Mouse (Mus musculus) embryonic facial prominence, embryonic 11.5 days (tissue): ENCODE data around the gene Olfr524. TPM values are rescaled to one million over a fixed set of nuclear protein-coding genes. Genes with fewer than 3 reads are reported as not detected.

ENCODE experiments used
- ATAC-seq: fragments of 200-750 bp; cut with Nextera tagmentation; replicated peaks from 2 replicates; pipeline ENCODE4 v1.8.0; 2017; ENCODE audit warnings: low read depth; ENCODE audit not compliant: insufficient number of reproducible peaks, low FRiP score, low TSS enrichment
- DNase-seq: peaks from one replicate; pipeline ENCODE4 v3.0.0-alpha.2; 2015; ENCODE audit warnings: low spot score
- H3K27ac ChIP-seq: fragments of 300-500 bp; sonication (generic); replicated peaks from 2 replicates; pipeline ENCODE4 v1.5.1; 2014; ENCODE audit warnings: mild to moderate bottlenecking, low read depth, low read length, control low read depth
- H3K27me3 ChIP-seq: fragments of 300-500 bp; sonication (generic); 2 replicates; pipeline ENCODE4 v1.6.1; 2014; ENCODE audit warnings: mild to moderate bottlenecking, low read length, moderate library complexity, mixed read lengths; ENCODE audit not compliant: control insufficient read depth, insufficient read depth
- H3K36me3 ChIP-seq: fragments of 300-500 bp; sonication (generic); replicated peaks from 2 replicates; pipeline ENCODE4 v1.6.1; 2014; ENCODE audit warnings: low read depth, mild to moderate bottlenecking, low read length, moderate library complexity, mixed read lengths; ENCODE audit not compliant: control insufficient read depth, insufficient read depth
- H3K4me1 ChIP-seq: fragments of 300-500 bp; sonication (generic); 2 replicates; pipeline ENCODE4 v1.6.1; 2014; ENCODE audit warnings: low read length, mixed read lengths; ENCODE audit not compliant: control insufficient read depth, insufficient read depth
- H3K4me2 ChIP-seq: fragments of 300-500 bp; sonication (generic); 2 replicates; pipeline ENCODE4 v1.6.1; 2014; ENCODE audit warnings: low read depth, mild to moderate bottlenecking, control low read depth, low read length, moderate library complexity
- H3K4me3 ChIP-seq: fragments of 300-500 bp; sonication (generic); 2 replicates; pipeline ENCODE4 v1.5.1; 2014; ENCODE audit warnings: low read depth, low read length, control low read depth
- H3K9ac ChIP-seq: fragments of 300-500 bp; sonication (generic); replicated peaks from 2 replicates; pipeline ENCODE4 v1.6.1; 2014; ENCODE audit warnings: mild to moderate bottlenecking, control low read depth, low read length
- H3K9me3 ChIP-seq: fragments of 300-500 bp; sonication (generic); replicated peaks from 2 replicates; pipeline ENCODE4 v1.6.1; 2016; ENCODE audit warnings: mild to moderate bottlenecking, low read length, inconsistent platforms, mixed read lengths; ENCODE audit not compliant: control insufficient read depth
- WGBS: fragments of 180-500 bp; shearing (Covaris S2); extraction: QIAGEN DNeasy Blood & Tissue Kit; methylation state at CpG from one replicate; pipeline ENCODE4 v1.1.7; 2014; 5-methylcytosine and 5-hydroxymethylcytosine counted together
- polyA plus RNA-seq: library from polyadenylated mRNA; unstranded; fragments of >200 nt; fragmentation: Nextera tagmentation; extraction: Ambion mirVana; gene quantifications from 2 replicates; pipeline ENCODE4 v1.2.1, GENCODE M21; 2014

Gene Olfr524
- polyA plus RNA-seq, 1 experiment from 2014 or later, result not detected

- no peak for ATAC-seq
- no peak overlapping the region for H3K4me3 ChIP-seq
- H3K4me1 ChIP-seq, result no peaks in the 10 kb centered on the region
- H3K27ac ChIP-seq, result no peak overlapping the region
- DNase-seq, result no peak
- H3K36me3 ChIP-seq, result no peaks in the 10 kb centered on the region
- no peak overlapping the region for H3K4me2 ChIP-seq
- no peak overlapping the region for H3K9ac ChIP-seq
- 25% methylated on average over 1 of the region's 1 CpGs for WGBS
- no peaks in the 10 kb centered on the region for H3K9me3 ChIP-seq
- H3K27me3 ChIP-seq, result no peaks in the 10 kb centered on the region
Observed at GRCm38 (mm10) chr7:140219268-140219667, 13.5 kb upstream of the Olfr524 start.

DNA sequence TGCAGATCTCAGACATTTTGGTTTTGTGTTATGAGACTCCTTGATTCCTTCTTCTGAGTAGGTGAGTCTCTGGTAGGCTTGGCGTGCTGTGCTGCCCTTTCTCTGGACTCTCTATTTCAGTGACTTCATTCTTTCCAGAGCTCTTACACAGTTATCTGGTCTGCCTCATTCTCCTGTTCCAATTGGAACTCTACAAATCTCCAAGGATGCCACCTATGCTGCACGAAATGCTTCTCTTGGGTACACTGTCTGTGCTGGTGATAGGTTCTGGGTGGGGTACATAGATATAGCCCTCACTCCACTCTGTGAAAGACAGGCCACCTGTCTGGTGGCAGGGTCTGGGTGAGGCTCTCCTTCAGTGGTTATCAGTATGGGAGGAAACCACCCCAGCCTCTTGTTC, 12.2 kb upstream of the Olfr524 start, which contains the start of gene Cd163l1:
Gene Cd163l1, plus strand, starts transcription at position 301 of the 400 bp plus-strand sequence.
- Histone ChIP-seq H3K4me1 (no peaks in the 10 kb centered on the region), H3K4me2 (no peak within 1 kb of the TSS), H3K9me3 (no peaks in the 10 kb centered on the region), H3K27me3 (no peaks in the 10 kb centered on the region), H3K36me3 (no peaks in the 10 kb centered on the region), H3K9ac (no peak within 1 kb of the TSS), H3K4me3 (no peak within 1 kb of the TSS), H3K27ac (no peak within 1 kb of the TSS)
- no peak for DNase-seq
- WGBS, result 77% methylated on average over 2 of the region's 2 CpGs
- ATAC-seq, result no peak

DNA sequence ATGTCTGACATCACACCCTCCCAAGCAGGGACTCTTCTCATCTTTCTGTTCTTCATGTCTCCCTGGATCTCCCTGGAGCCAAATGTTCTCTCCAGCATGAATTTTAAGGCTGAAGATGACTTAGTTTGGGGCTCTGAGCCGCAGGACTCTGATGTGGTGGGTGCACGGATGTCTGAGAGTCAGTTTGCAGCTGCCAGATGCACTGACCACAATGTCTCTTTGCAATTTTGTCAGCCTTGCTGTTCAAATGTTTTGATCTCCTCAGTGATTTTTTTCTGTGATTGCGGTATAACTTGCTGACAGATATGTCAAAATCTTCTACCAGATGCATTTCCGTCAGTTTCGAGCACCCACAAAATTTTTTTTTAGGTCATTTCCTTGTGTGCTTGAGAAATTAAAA, 8.1 kb upstream of the Olfr524 start:
- no peaks in the 10 kb centered on the region for H3K4me1 ChIP-seq
- no peaks in the 10 kb centered on the region for H3K27me3 ChIP-seq
- no peak overlapping the region for H3K27ac ChIP-seq
- no peaks in the 10 kb centered on the region for H3K9me3 ChIP-seq
- H3K36me3 ChIP-seq, result no peaks in the 10 kb centered on the region
- no peak overlapping the region for H3K4me3 ChIP-seq
- no peak overlapping the region for H3K4me2 ChIP-seq
- ATAC-seq, result no peak
- WGBS, result 79% methylated on average over 5 of the region's 5 CpGs
- no peak for DNase-seq
- H3K9ac ChIP-seq, result no peak overlapping the region

GRCm38 (mm10) chr7:140208677-140209076, 2.9 kb upstream of the Olfr524 start:
- 92% methylated on average over 3 of the region's 3 CpGs for WGBS
- Histone ChIP-seq H3K4me1 (no peaks in the 10 kb centered on the region), H3K27me3 (no peaks in the 10 kb centered on the region), H3K4me2 (no peak overlapping the region), H3K9ac (no peak overlapping the region), H3K36me3 (no peaks in the 10 kb centered on the region), H3K4me3 (no peak overlapping the region), H3K27ac (no peak overlapping the region), H3K9me3 (no peaks in the 10 kb centered on the region)
- no peak for ATAC-seq
- DNase-seq, result no peak

- Histone ChIP-seq H3K4me2 (no peak overlapping the region), H3K9me3 (no peaks in the 10 kb centered on the region), H3K4me3 (no peak overlapping the region), H3K9ac (no peak overlapping the region), H3K27ac (no peak overlapping the region), H3K27me3 (no peaks in the 10 kb centered on the region), H3K4me1 (no peaks in the 10 kb centered on the region), H3K36me3 (no peaks in the 10 kb centered on the region)
- ATAC-seq (no peak), DNase-seq (no peak)
- WGBS, result 71% methylated on average over 8 of the region's 8 CpGs
Observed at GRCm38 (mm10) chr7:140208153-140208552, 2.4 kb upstream of the Olfr524 start.

DNA sequence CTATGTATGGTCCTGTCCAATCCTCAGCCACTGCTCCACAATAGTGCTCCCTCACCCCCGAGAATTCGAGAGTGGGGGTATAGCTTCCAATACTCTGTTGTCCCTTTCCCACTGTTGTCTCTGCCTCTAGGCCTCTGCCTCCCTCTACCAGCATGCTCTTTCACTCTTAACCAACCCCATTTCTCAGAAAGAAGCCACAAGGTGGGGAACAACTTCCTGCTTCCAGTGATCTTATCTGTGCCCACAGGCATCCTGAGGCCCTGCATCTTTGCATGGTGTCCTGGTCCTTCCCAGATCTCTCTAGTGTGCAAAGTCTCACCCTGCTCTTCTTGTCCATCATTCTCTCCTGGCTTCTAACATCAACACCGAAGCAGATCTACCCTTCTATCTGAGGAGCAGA, 1.1 kb upstream of the Olfr524 start:
- H3K9me3 ChIP-seq, result no peaks in the 10 kb centered on the region
- WGBS, result 92% methylated on average over 3 of the region's 3 CpGs

GRCm38 (mm10) chr7:140201090-140201489, 4.7 kb downstream of the Olfr524 start:
- no peak for DNase-seq
- no peak overlapping the region for H3K27ac ChIP-seq
- no peaks in the 10 kb centered on the region for H3K4me1 ChIP-seq
- H3K27me3 ChIP-seq, result no peaks in the 10 kb centered on the region
- WGBS, result 84% methylated on average over 4 of the region's 4 CpGs
- no peaks in the 10 kb centered on the region for H3K9me3 ChIP-seq
- H3K4me3 ChIP-seq, result no peak overlapping the region
- no peak overlapping the region for H3K4me2 ChIP-seq
- no peak overlapping the region for H3K9ac ChIP-seq
- H3K36me3 ChIP-seq, result no peaks in the 10 kb centered on the region
- ATAC-seq, result no peak

More for the DNA sequence above, 1.1 kb upstream of the Olfr524 start:
- H3K27me3 ChIP-seq, result no peaks in the 10 kb centered on the region
- ATAC-seq (no peak), DNase-seq (no peak)
- H3K36me3 ChIP-seq, result no peaks in the 10 kb centered on the region
- H3K27ac ChIP-seq, result no peak overlapping the region
- H3K4me2 ChIP-seq, result no peak overlapping the region
- no peak overlapping the region for H3K9ac ChIP-seq
- no peak overlapping the region for H3K4me3 ChIP-seq
- no peaks in the 10 kb centered on the region for H3K4me1 ChIP-seq

- no peaks in the 10 kb centered on the region for H3K9me3 ChIP-seq
- H3K9ac ChIP-seq, result no peak overlapping the region
- H3K27ac ChIP-seq, result no peak overlapping the region
- no peaks in the 10 kb centered on the region for H3K4me1 ChIP-seq
- no peaks in the 10 kb centered on the region for H3K27me3 ChIP-seq
- no peak for DNase-seq
- H3K4me2 ChIP-seq, result no peak overlapping the region
- no peaks in the 10 kb centered on the region for H3K36me3 ChIP-seq
- 84% methylated on average over 8 of the region's 8 CpGs for WGBS
- ATAC-seq, result no peak
- no peak overlapping the region for H3K4me3 ChIP-seq
Observed at GRCm38 (mm10) chr7:140196002-140196401, 9.8 kb downstream of the Olfr524 start.
